Mouse (Mus musculus): ENCODE measurements around the gene 4933402E13Rik.

The 4933402E13Rik gene

DNA sequence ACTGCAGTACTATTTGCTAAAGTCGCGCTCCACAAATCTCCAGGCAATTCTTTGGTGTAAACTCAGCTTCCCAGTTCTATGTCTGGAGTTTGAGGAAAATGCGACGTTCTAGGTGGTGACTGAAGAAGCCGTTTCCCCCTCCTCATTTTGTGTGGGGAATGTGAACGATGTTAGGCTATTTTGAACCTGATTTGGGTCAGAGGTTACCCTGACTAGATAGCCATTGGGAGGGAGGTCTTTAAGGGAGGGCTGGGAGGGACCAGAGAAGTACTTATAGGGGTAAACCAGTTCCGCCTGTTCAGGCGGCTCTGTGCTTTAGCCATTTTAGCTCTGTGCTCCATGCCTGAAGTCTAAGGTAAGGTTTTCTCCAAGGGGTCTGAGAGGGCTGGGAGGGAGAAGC, at the start of gene 4933402E13Rik:
Gene 4933402E13Rik, plus strand, starts transcription at position 301 of the 400 bp plus-strand sequence.
- no peak for DNase-seq (ENCODE audit: low read depth)
